Comparison of ENCODE assay signal across 8 mouse cellular contexts in genomic region chr11:20445903-20446264, GRCm38 (mm10).
DNase-seq lines count a peak whose midpoint lies in the region; ATAC-seq and TF ChIP-seq lines count a peak whose summit lies in the region.

No protein-coding gene starts in this region.

- 2% methylated on average over 6 of the region's 6 CpGs for WGBS in heart, adult 2 months
- WGBS in liver, embryonic 12.5 days (ENCODE audit: insufficient replicate concordance): 2% methylated on average over 6 of the region's 6 CpGs

- no peak for TF ChIP-seq POLR2A in heart, adult 2 months (IDR thresholded peaks at IDR 0.05; ENCODE audit: insufficient read depth, low read depth, low read length)

- TF ChIP-seq CTCF in heart, adult 2 months (IDR thresholded peaks at IDR 0.05): peak; percentile 90

- H3K79me2 ChIP-seq in heart, adult 2 months (replicated peaks; ENCODE audit: control insufficient read depth, insufficient read depth, low read length): no peaks in the 10 kb centered on the region

- DNase-seq in 3T3-L1 (ENCODE audit: low read depth, low spot score): peak; percentile 89
- DNase-seq in adrenal gland, adult 8-10 months: peak; percentile 26
- DNase-seq in embryo, embryonic 11.5 days (ENCODE audit: low read depth, low spot score): peak; percentile 63
- DNase-seq in heart, adult 2 months: peak; percentile 48 to 75
- peak; percentile 65 to 76 for DNase-seq in kidney, adult 8-10 months
- DNase-seq in naive thymus-derived CD4-positive, alpha-beta T cell, adult 2 months (ENCODE audit: low read depth): peak; percentile 78
- peak; percentile 75 for DNase-seq in splenic B cell, adult 2 months (ENCODE audit: low read depth, low spot score)

- H3K36me3 ChIP-seq in heart, adult 2 months (ENCODE audit: control insufficient read depth, insufficient read depth, low read length): no peaks in the 10 kb centered on the region
- no peaks in the 10 kb centered on the region for H3K36me3 ChIP-seq in liver, embryonic 12.5 days
- H3K36me3 ChIP-seq in splenic B cell, adult 2 months (ENCODE audit: control insufficient read depth, insufficient read depth, low read length, poor library complexity, severe bottlenecking): no peaks in the 10 kb centered on the region

- intact Hi-C loops in heart, adult 2 months (cut with DNase I): no loop called here

- peaks cover 1% of the 10 kb centered on the region for H3K4me1 ChIP-seq in heart, adult 2 months (ENCODE audit: control insufficient read depth, insufficient read depth, low read length)
- peaks cover 7% of the 10 kb centered on the region for H3K4me1 ChIP-seq in liver, embryonic 12.5 days

- no peak overlapping the region for H3K27ac ChIP-seq in heart, adult 2 months
- no peak overlapping the region for H3K27ac ChIP-seq in liver, embryonic 12.5 days

- peak overlapping the region; percentile 61 for H3K4me2 ChIP-seq in liver, embryonic 12.5 days

- H3K9me3 ChIP-seq in liver, embryonic 12.5 days (replicated peaks): 0 out of 2 replicates have a peak, but pooled peaks cover 8% of the 10 kb centered on the region

- no peak overlapping the region for H3K4me3 ChIP-seq in heart, adult 2 months
- H3K4me3 ChIP-seq in liver, embryonic 12.5 days: peak overlapping the region; percentile 33

- peak; percentile 35; the same call in 1 of the 2 replicates for TF ChIP-seq EP300 in heart, adult 2 months (IDR thresholded peaks at IDR 0.05; ENCODE audit: insufficient read depth, low read depth, low read length)

- peak; percentile 66; the same call in 1 of the 2 replicates for ATAC-seq in liver, embryonic 12.5 days

- H3K9ac ChIP-seq in heart, adult 2 months (ENCODE audit: low read depth, low read length): peak overlapping the region; percentile 34; the same call in 1 of the 2 replicates
- H3K9ac ChIP-seq in liver, embryonic 12.5 days: peak overlapping the region; percentile 19; the same call in 1 of the 2 replicates

- no peaks in the 10 kb centered on the region for H3K27me3 ChIP-seq in heart, adult 2 months (ENCODE audit: control insufficient read depth, insufficient read depth, low read length)
- peaks cover 13% of the 10 kb centered on the region for H3K27me3 ChIP-seq in liver, embryonic 12.5 days (replicated peaks)
- H3K27me3 ChIP-seq in splenic B cell, adult 2 months (ENCODE audit: control insufficient read depth, insufficient read depth, low read length, poor library complexity, severe bottlenecking): no peaks in the 10 kb centered on the region

Comparison
In these comparisons a context has a peak if more than half of its experiments do, and no peak if none do; other contexts are left out.
1. DNase-seq: peak in every context shown above with its lines; median percentile 89 in 3T3-L1; 78 in naive thymus-derived CD4-positive, alpha-beta T cell, adult 2 months; 75 in splenic B cell, adult 2 months; 70 in kidney, adult 8-10 months; 63 in embryo, embryonic 11.5 days; 62 in heart, adult 2 months; 26 in adrenal gland, adult 8-10 months.